Mouse (Mus musculus) midbrain, embryonic 13.5 days (tissue): Measurements from ENCODE around the gene Eno3. TPM values are rescaled to one million over a fixed set of nuclear protein-coding genes. Genes with fewer than 3 reads are reported as not detected.

Experiments used
- ATAC-seq: fragments of 200-750 bp; cut with Nextera tagmentation; 2 replicates; pipeline ENCODE4 v1.8.0; 2017; ENCODE audit warnings: mild to moderate bottlenecking, moderate TSS enrichment, moderate library complexity
- H3K27ac ChIP-seq: fragments of 300-500 bp; sonication (generic); 2 replicates; pipeline ENCODE4 v1.5.1; 2015; ENCODE audit warnings: inconsistent platforms, mild to moderate bottlenecking, moderate library complexity
- H3K27me3 ChIP-seq: fragments of 300-500 bp; sonication (generic); 2 replicates; pipeline ENCODE4 v1.6.1; 2015; ENCODE audit warnings: mild to moderate bottlenecking, inconsistent platforms
- H3K36me3 ChIP-seq: fragments of 300-500 bp; sonication (generic); 2 replicates; pipeline ENCODE4 v1.6.1; 2015; ENCODE audit warnings: mild to moderate bottlenecking, inconsistent platforms
- H3K4me1 ChIP-seq: fragments of 300-500 bp; sonication (generic); replicated peaks from 2 replicates; pipeline ENCODE4 v1.6.1; 2015; ENCODE audit warnings: inconsistent platforms
- H3K4me2 ChIP-seq: fragments of 300-500 bp; sonication (generic); replicated peaks from 2 replicates; pipeline ENCODE4 v1.6.1; 2015; ENCODE audit warnings: moderate library complexity, mild to moderate bottlenecking, inconsistent platforms
- H3K4me3 ChIP-seq: fragments of 300-500 bp; sonication (generic); replicated peaks from 2 replicates; pipeline ENCODE4 v1.5.1; 2015; ENCODE audit warnings: mild to moderate bottlenecking, inconsistent platforms
- H3K9ac ChIP-seq: fragments of 300-500 bp; sonication (generic); replicated peaks from 2 replicates; pipeline ENCODE4 v1.6.1; 2015; ENCODE audit warnings: mild to moderate bottlenecking, inconsistent platforms
- H3K9me3 ChIP-seq: fragments of 300-500 bp; sonication (generic); 2 replicates; pipeline ENCODE4 v1.6.1; 2016; ENCODE audit warnings: mild to moderate bottlenecking, inconsistent platforms
- WGBS: fragments of 180-500 bp; shearing (Covaris S2); methylation state at CpG from one replicate; pipeline ENCODE4 v1.1.7; 2015; 5-methylcytosine and 5-hydroxymethylcytosine counted together
- polyA plus RNA-seq: library from polyadenylated mRNA; unstranded; fragments of >200 nt; fragmentation: Nextera tagmentation; extraction: Ambion mirVana; gene quantifications from 2 replicates; pipeline ENCODE4 v1.2.1, GENCODE M21; 2015

The Eno3 gene
- polyA plus RNA-seq, 1 experiment from 2014 or later: 9.5 TPM

- peaks cover 20% of the 10 kb centered on the region for H3K4me1 ChIP-seq
- H3K4me3 ChIP-seq: no peak overlapping the region
- no peaks in the 10 kb centered on the region for H3K36me3 ChIP-seq
- H3K27me3 ChIP-seq: no peaks in the 10 kb centered on the region
- ATAC-seq: no peak
- no peak overlapping the region for H3K9ac ChIP-seq
- no peak overlapping the region for H3K27ac ChIP-seq
- no peak overlapping the region for H3K4me2 ChIP-seq
- WGBS: 74% methylated on average over 3 of the region's 3 CpGs
- no peaks in the 10 kb centered on the region for H3K9me3 ChIP-seq
Observed at GRCm38 (mm10) chr11:70697376-70697775, 40.4 kb downstream of the Eno3 start.

GRCm38 (mm10) chr11:70699051-70699450 lies 42.0 kb downstream of the Eno3 start:
- no peak for ATAC-seq
- Histone ChIP-seq H3K9ac (no peak overlapping the region), H3K4me1 (peaks cover 25% of the 10 kb centered on the region), H3K27me3 (no peaks in the 10 kb centered on the region), H3K4me3 (no peak overlapping the region), H3K36me3 (peaks cover 8% of the 10 kb centered on the region), H3K4me2 (no peak overlapping the region), H3K9me3 (no peaks in the 10 kb centered on the region), H3K27ac (no peak overlapping the region)
- WGBS: 80% methylated on average over 2 of the region's 2 CpGs

GRCm38 (mm10) chr11:70699722-70700556 lies 42.9 kb downstream of the Eno3 start, which contains the start of the genes Inca1 and Kif1c:
Inca1 (minus strand) TSS chr11:70700155.
Kif1c (plus strand) TSS chr11:70700548.
- Histone ChIP-seq H3K4me2 (peak within 1 kb of the TSS; percentile 85), H3K4me3 (peak within 1 kb of the TSS; percentile 80), H3K4me1 (peaks cover 25% of the 10 kb centered on the region), H3K36me3 (peaks cover 16% of the 10 kb centered on the region), H3K9me3 (no peaks in the 10 kb centered on the region), H3K27ac (peak within 1 kb of the TSS; percentile 91), H3K27me3 (no peaks in the 10 kb centered on the region), H3K9ac (peak within 1 kb of the TSS; percentile 94)
- 1% methylated on average over 69 of the region's 69 CpGs for WGBS
- peak; percentile 94 for ATAC-seq

GRCm38 (mm10) chr11:70700613-70701012 lies 43.6 kb downstream of the Eno3 start:
- peak; percentile 63 for ATAC-seq
- peak overlapping the region; percentile 91 for H3K27ac ChIP-seq
- H3K4me2 ChIP-seq: peak overlapping the region; percentile 85
- H3K27me3 ChIP-seq: no peaks in the 10 kb centered on the region
- peaks cover 25% of the 10 kb centered on the region for H3K4me1 ChIP-seq
- peak overlapping the region; percentile 94 for H3K9ac ChIP-seq
- H3K4me3 ChIP-seq: peak overlapping the region; percentile 80
- no peaks in the 10 kb centered on the region for H3K9me3 ChIP-seq
- WGBS: under 1% methylated on average over 29 of the region's 34 CpGs
- peaks cover 23% of the 10 kb centered on the region for H3K36me3 ChIP-seq

DNA sequence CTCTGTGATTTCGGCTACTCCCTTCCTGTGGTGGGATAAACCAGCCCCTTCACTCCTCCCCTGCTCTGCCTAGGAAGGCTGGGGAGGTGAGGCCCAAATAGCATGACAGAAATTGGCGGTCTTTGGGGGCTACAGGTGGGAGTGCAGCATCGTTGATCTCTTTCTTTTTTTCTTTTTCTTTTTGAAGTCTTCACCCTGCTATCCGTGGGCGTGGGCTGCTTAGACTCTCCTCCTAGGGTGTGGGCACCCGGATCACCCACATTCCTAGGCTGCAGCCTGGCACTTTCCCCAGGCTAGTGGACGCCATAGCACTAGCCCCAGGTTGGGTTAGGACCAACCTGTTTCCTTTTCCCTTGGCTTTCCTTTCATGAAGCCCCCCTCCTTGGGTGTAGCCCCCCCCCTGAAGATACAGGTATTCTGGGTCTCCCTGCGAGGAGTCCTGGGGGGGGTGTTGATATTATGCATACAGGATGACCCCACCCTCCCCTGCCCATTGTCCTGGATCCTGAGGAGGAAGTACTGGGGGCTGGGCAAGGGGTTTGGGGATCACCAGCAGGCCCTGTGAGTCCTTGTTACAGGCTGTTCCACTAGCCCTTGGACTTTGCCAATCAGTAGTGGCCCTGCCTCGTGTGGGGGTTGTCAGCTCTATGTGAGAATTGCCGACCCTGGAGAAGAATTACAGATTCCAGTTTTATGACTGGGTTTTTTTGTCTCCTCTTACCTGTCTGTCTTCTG lies 44.4 kb downstream of the Eno3 start:
- ATAC-seq: 0 out of 2 replicates have a peak, but pooled peaks have one; percentile 11

DNA sequence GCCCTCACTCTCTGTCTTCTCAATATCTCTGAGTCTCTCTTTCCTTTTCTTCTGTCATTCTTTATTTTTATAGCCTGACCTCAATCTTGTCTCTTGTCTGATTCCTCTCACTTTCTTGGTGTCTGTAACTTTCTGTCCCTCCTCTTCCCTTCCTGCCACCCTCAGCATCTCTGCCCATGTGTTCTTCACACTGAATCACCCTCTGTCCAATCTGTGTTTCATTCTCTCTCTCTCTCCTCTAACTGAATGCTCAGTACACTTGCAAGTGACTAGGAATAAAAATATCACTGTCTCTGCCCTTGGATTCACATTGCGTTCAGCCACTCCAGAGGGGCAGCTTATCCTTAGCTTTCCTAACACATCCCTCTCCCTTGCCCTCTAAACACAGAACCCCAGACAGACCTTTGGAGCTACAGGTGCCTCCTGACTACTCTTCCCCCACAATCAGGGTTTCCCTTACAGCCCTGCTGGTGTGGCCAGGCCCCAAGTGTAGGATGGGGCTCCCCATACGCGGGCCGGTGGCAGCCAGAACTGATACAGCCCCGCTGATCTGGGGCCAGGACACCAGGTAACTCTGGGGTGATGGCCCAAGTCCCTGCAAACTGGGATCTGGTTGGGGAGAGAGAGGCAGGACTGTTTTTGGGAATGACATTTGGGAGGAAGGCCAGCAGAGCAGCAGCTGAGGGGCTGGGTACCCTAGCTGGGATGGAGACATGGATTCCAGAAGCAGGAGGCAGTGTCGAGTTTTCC lies 45.2 kb downstream of the Eno3 start:
- peak overlapping the region; percentile 58 for H3K9ac ChIP-seq
- peaks cover 25% of the 10 kb centered on the region for H3K4me1 ChIP-seq
- H3K4me3 ChIP-seq: no peak overlapping the region
- H3K9me3 ChIP-seq: no peaks in the 10 kb centered on the region
- ATAC-seq: no peak
- WGBS: 84% methylated on average over 6 of the region's 6 CpGs
- peaks cover 39% of the 10 kb centered on the region for H3K36me3 ChIP-seq
- H3K27me3 ChIP-seq: no peaks in the 10 kb centered on the region
- no peak overlapping the region for H3K27ac ChIP-seq
- peak overlapping the region; percentile 85 for H3K4me2 ChIP-seq

More for the DNA sequence above, 44.4 kb downstream of the Eno3 start:
- H3K9me3 ChIP-seq: no peaks in the 10 kb centered on the region
- H3K4me1 ChIP-seq: peaks cover 25% of the 10 kb centered on the region
- peak overlapping the region; percentile 80 for H3K4me3 ChIP-seq
- WGBS: 21% methylated on average over 10 of the region's 10 CpGs
- H3K36me3 ChIP-seq: peaks cover 31% of the 10 kb centered on the region
- peak overlapping the region; percentile 94 for H3K9ac ChIP-seq
- no peaks in the 10 kb centered on the region for H3K27me3 ChIP-seq
- H3K4me2 ChIP-seq: peak overlapping the region; percentile 85
- no peak overlapping the region for H3K27ac ChIP-seq

- no peaks in the 10 kb centered on the region for H3K27me3 ChIP-seq
- peaks cover 45% of the 10 kb centered on the region for H3K36me3 ChIP-seq
- peaks cover 25% of the 10 kb centered on the region for H3K4me1 ChIP-seq
- H3K27ac ChIP-seq: no peak overlapping the region
- H3K9ac ChIP-seq: peak overlapping the region; percentile 58
- ATAC-seq: no peak
- H3K9me3 ChIP-seq: no peaks in the 10 kb centered on the region
- no peak overlapping the region for H3K4me3 ChIP-seq
- WGBS: 83% methylated on average over 6 of the region's 6 CpGs
- H3K4me2 ChIP-seq: peak overlapping the region; percentile 85; the same call in 1 of the 2 replicates
Observed at GRCm38 (mm10) chr11:70702781-70703180, 45.8 kb downstream of the Eno3 start.

DNA sequence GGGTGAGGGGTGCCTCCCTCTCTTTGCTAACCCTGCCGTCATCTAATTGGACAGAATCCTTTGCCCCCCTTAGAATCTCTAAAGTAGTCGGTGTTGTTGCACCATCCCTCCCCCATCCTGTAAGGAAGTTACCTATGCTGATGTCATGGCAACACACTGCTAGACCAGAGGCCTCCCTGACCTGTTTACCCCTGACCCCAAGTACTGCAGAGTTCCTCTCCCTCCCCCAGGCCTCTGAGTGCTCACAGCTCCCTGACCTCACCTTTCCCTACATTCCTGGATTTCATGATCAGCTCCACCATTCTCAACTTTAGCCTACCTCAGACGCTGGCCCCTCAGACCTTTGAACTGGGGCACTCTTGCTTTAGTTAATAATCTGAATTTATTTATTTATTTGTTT lies 49.1 kb downstream of the Eno3 start:
- no peaks in the 10 kb centered on the region for H3K9me3 ChIP-seq
- H3K27me3 ChIP-seq: no peaks in the 10 kb centered on the region
- H3K4me2 ChIP-seq: no peak overlapping the region
- H3K4me3 ChIP-seq: no peak overlapping the region
- peaks cover 75% of the 10 kb centered on the region for H3K36me3 ChIP-seq
- no peak overlapping the region for H3K27ac ChIP-seq
- peaks cover 17% of the 10 kb centered on the region for H3K4me1 ChIP-seq
- no peak for ATAC-seq
- WGBS: 92% methylated on average over 3 of the region's 3 CpGs
- no peak overlapping the region for H3K9ac ChIP-seq

DNA sequence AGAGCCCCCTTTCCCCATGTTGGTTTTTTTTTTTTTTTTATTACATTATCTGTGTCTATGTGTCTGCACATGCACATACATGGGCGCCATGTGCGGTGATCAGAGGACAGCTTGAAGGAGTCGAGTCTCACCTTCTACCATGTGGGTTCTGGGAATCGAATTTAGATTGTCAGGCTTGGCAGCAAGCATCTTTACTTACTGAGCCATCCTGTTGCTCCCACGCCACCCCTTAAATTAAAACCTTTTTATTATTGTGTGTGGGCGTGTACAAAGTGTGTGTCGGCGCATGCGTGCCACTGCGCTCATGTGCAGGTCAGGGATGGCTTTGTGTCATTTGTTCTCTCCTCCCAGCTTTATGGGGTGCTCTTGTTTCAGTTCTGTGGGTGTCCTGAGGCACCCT lies 54.0 kb downstream of the Eno3 start:
- peaks cover 69% of the 10 kb centered on the region for H3K36me3 ChIP-seq
- no peak overlapping the region for H3K9ac ChIP-seq
- H3K27ac ChIP-seq: no peak overlapping the region
- WGBS: 96% methylated on average over 10 of the region's 10 CpGs
- H3K4me1 ChIP-seq: no peaks in the 10 kb centered on the region
- no peaks in the 10 kb centered on the region for H3K9me3 ChIP-seq
- no peak for ATAC-seq
- H3K4me2 ChIP-seq: no peak overlapping the region
- no peaks in the 10 kb centered on the region for H3K27me3 ChIP-seq
- H3K4me3 ChIP-seq: no peak overlapping the region
